Comparison of ENCODE assay signal across 8 mouse cellular contexts in the genomic region with DNA sequence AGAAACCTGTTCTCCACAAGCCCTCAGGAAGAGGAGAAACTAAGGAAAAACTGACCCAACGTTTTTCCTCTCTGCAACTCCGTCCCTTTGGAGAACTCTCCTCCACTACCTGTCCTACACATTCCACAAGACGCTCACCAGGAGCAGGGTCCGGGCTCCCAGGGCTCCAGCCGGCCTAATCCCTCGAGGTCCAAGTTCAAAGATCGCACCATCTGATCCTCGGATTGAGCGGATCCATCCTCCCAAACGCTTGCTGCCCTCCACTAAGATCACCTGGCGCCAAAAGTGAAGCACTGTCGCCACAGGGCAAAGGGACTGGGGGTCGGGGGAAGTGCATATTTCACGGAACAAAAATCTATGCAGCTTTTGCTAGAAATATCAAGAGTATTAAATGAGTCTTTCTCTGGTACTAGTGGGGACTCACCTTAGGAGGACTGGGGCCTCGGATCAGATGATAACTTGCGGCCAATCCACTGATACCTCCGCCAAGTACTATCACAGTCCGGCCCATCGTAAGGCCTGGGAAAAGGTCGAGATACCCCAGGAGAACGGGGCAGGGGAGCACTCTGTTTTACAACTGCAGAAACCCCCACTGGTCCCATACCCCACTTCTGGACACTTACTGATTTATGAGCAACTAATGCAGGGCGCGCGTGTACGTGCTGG. TPM values are rescaled to one million over a fixed set of nuclear protein-coding genes. Genes with fewer than 3 reads are reported as not detected.
DNase-seq lines count a peak whose midpoint lies in the region; ATAC-seq and TF ChIP-seq lines count a peak whose summit lies in the region.

No protein-coding gene starts in this region.

- WGBS in limb, embryonic 12.5 days, result under 1% methylated on average over 25 of the region's 25 CpGs
- 2% methylated on average over 25 of the region's 25 CpGs for WGBS in neural tube, embryonic 13.5 days

- peaks cover 69% of the 10 kb centered on the region for H3K36me3 ChIP-seq in limb, embryonic 12.5 days
- H3K36me3 ChIP-seq in neural tube, embryonic 13.5 days, result peaks cover 65% of the 10 kb centered on the region

- no peaks in the 10 kb centered on the region for H3K9me3 ChIP-seq in limb, embryonic 12.5 days
- no peaks in the 10 kb centered on the region for H3K9me3 ChIP-seq in neural tube, embryonic 13.5 days

- peak overlapping the region; percentile 70 for H3K4me3 ChIP-seq in layer of hippocampus, adult 2 months
- peak overlapping the region; percentile 61 for H3K4me3 ChIP-seq in limb, embryonic 12.5 days (replicated peaks)
- H3K4me3 ChIP-seq in neural tube, embryonic 13.5 days, result peak overlapping the region; percentile 63

- peak in 1 of 2 experiments; percentile 7 for DNase-seq in layer of hippocampus, adult 2 months (ENCODE audit: low spot score in 2 of 2)
- no peak for DNase-seq in layer of hippocampus, postnatal 14 days (ENCODE audit: low spot score in 2 of 2)
- peak; percentile 2 to 17 for DNase-seq in cerebellum, postnatal 14 days
- DNase-seq in layer of hippocampus, adult 9-10 months (ENCODE audit: low spot score), result no peak

- peak; percentile 0 to 2; a peak in 1 of 4 replicates for ATAC-seq in hematopoietic stem cell, adult 5-6 weeks (replicated peaks in 1 of 2; ENCODE audit: insufficient read depth in 1 of 2, low FRiP score in 2 of 2, low TSS enrichment in 1 of 2, low read depth in 1 of 2, poor library complexity in 2 of 2, severe bottlenecking in 2 of 2)
- no peak; the same call in 1 of the 2 replicates for ATAC-seq in limb, embryonic 12.5 days (ENCODE audit: insufficient number of reproducible peaks, insufficient read depth, low FRiP score, low TSS enrichment, low read depth)
- peak; percentile 45; the same call in 1 of the 2 replicates for ATAC-seq in neural tube, embryonic 13.5 days (ENCODE audit: low read depth)
- ATAC-seq in monocyte, adult 5-6 weeks (replicated peaks; ENCODE audit: insufficient number of reproducible peaks, low FRiP score, low TSS enrichment, poor library complexity, severe bottlenecking), result no peak

- no peaks in the 10 kb centered on the region for H3K27me3 ChIP-seq in limb, embryonic 12.5 days
- no peaks in the 10 kb centered on the region for H3K27me3 ChIP-seq in neural tube, embryonic 13.5 days

- H3K27ac ChIP-seq in layer of hippocampus, adult 2 months, result peak overlapping the region; percentile 50
- H3K27ac ChIP-seq in limb, embryonic 12.5 days, result peak overlapping the region; percentile 36; the same call in 1 of the 2 replicates
- H3K27ac ChIP-seq in neural tube, embryonic 13.5 days (replicated peaks), result no peak overlapping the region; the same call in 1 of the 2 replicates

- peak overlapping the region; percentile 93 for H3K4me2 ChIP-seq in limb, embryonic 12.5 days
- H3K4me2 ChIP-seq in neural tube, embryonic 13.5 days, result peak overlapping the region; percentile 91

- TF ChIP-seq CTCF in layer of hippocampus, adult 2 months (conservative IDR thresholded peaks at IDR 0.05), result no peak

- peaks cover 15% of the 10 kb centered on the region for H3K4me1 ChIP-seq in limb, embryonic 12.5 days (replicated peaks)
- peaks cover 38% of the 10 kb centered on the region for H3K4me1 ChIP-seq in neural tube, embryonic 13.5 days (replicated peaks)

- peak overlapping the region; percentile 79 for H3K9ac ChIP-seq in limb, embryonic 12.5 days (replicated peaks)
- peak overlapping the region; percentile 78 for H3K9ac ChIP-seq in neural tube, embryonic 13.5 days

RNA-seq across cellular contexts. Expression of gene Ppox, which starts 0.6 kb away (rescaled TPM):
- total RNA-seq in layer of hippocampus, adult 2 months (2021), result 10 to 100 TPM; 31.2 to 42.1 TPM
- total RNA-seq in layer of hippocampus, postnatal 14 days (2021), result 10 to 100 TPM; 24.2 to 25.2 TPM
- 9.5 and 35.5 TPM in 2 replicates for total RNA-seq in hematopoietic stem cell, adult 5-6 weeks (2017)
- polyA plus RNA-seq in limb, embryonic 12.5 days (2016; fragmentation: Nextera tagmentation; extraction: Ambion mirVana), result 71.9 and 75.9 TPM in 2 replicates
- polyA plus RNA-seq in neural tube, embryonic 13.5 days (2015; fragmentation: Nextera tagmentation; extraction: Ambion mirVana), result 43.1 and 47.2 TPM in 2 replicates
- 9.2 to 14.2 TPM (median 11.1 TPM) in 3 replicates for total RNA-seq in monocyte, adult 5-6 weeks (2017)

RNA-seq across cellular contexts. Expression of gene Usp21, which starts 7.4 kb away (rescaled TPM):
- total RNA-seq in layer of hippocampus, adult 2 months (2021), result 10 to 100 TPM; 61.9 to 76.6 TPM
- total RNA-seq in layer of hippocampus, postnatal 14 days (2021), result 10 to 100 TPM; 49.2 to 53.6 TPM
- total RNA-seq in hematopoietic stem cell, adult 5-6 weeks (2017), result 26.5 and 31.8 TPM in 2 replicates
- 132 and 134 TPM in 2 replicates for polyA plus RNA-seq in limb, embryonic 12.5 days (2016; fragmentation: Nextera tagmentation; extraction: Ambion mirVana)
- polyA plus RNA-seq in neural tube, embryonic 13.5 days (2015; fragmentation: Nextera tagmentation; extraction: Ambion mirVana), result 89.3 and 97.3 TPM in 2 replicates
- 8.1 to 12.6 TPM (median 11.2 TPM) in 3 replicates for total RNA-seq in monocyte, adult 5-6 weeks (2017)

RNA-seq across cellular contexts. Expression of gene B4galt3, which starts 10.3 kb away (rescaled TPM):
- 10 to 100 TPM; 73.1 to 79.3 TPM for total RNA-seq in layer of hippocampus, adult 2 months (2021)
- total RNA-seq in layer of hippocampus, postnatal 14 days (2021), result 10 to 100 TPM; 54.8 to 62.8 TPM
- 13.7 and 43.0 TPM in 2 replicates for total RNA-seq in hematopoietic stem cell, adult 5-6 weeks (2017)
- polyA plus RNA-seq in limb, embryonic 12.5 days (2016; fragmentation: Nextera tagmentation; extraction: Ambion mirVana), result 82.1 and 84.8 TPM in 2 replicates
- polyA plus RNA-seq in neural tube, embryonic 13.5 days (2015; fragmentation: Nextera tagmentation; extraction: Ambion mirVana), result 94.0 and 97.8 TPM in 2 replicates
- total RNA-seq in monocyte, adult 5-6 weeks (2017), result 32.4 to 35.5 TPM (median 34.3 TPM) in 3 replicates

RNA-seq across cellular contexts. Expression of gene Ufc1, which starts 14.4 kb away (rescaled TPM):
- total RNA-seq in layer of hippocampus, adult 2 months (2021), result 100 to 1,000 TPM; 105 to 113 TPM
- total RNA-seq in layer of hippocampus, postnatal 14 days (2021), result 100 to 1,000 TPM; 112 TPM
- total RNA-seq in hematopoietic stem cell, adult 5-6 weeks (2017), result 56.5 and 92.4 TPM in 2 replicates
- 108 and 111 TPM in 2 replicates for polyA plus RNA-seq in limb, embryonic 12.5 days (2016; fragmentation: Nextera tagmentation; extraction: Ambion mirVana)
- 124 and 132 TPM in 2 replicates for polyA plus RNA-seq in neural tube, embryonic 13.5 days (2015; fragmentation: Nextera tagmentation; extraction: Ambion mirVana)
- 46.7 to 66.9 TPM (median 63.4 TPM) in 3 replicates for total RNA-seq in monocyte, adult 5-6 weeks (2017)

RNA-seq across cellular contexts. Expression of gene Ndufs2, which starts 29.2 kb away (rescaled TPM):
- total RNA-seq in layer of hippocampus, adult 2 months (2021), result 100 to 1,000 TPM; 254 to 273 TPM
- 100 to 1,000 TPM; 274 to 282 TPM for total RNA-seq in layer of hippocampus, postnatal 14 days (2021)
- total RNA-seq in hematopoietic stem cell, adult 5-6 weeks (2017), result 260 and 369 TPM in 2 replicates
- polyA plus RNA-seq in limb, embryonic 12.5 days (2016; fragmentation: Nextera tagmentation; extraction: Ambion mirVana), result 251 and 257 TPM in 2 replicates
- 257 and 263 TPM in 2 replicates for polyA plus RNA-seq in neural tube, embryonic 13.5 days (2015; fragmentation: Nextera tagmentation; extraction: Ambion mirVana)
- total RNA-seq in monocyte, adult 5-6 weeks (2017), result 172 to 231 TPM (median 231 TPM) in 3 replicates

Comparison
In these comparisons a context has a peak if more than half of its experiments do, and no peak if none do; other contexts are left out.
1. DNase-seq: peak in cerebellum, postnatal 14 days (2 of 2); none in layer of hippocampus, postnatal 14 days (0 of 2) and layer of hippocampus, adult 9-10 months (single experiment).
2. ATAC-seq: peak in hematopoietic stem cell, adult 5-6 weeks (2 of 2) and neural tube, embryonic 13.5 days (single experiment); none in limb, embryonic 12.5 days (single experiment) and monocyte, adult 5-6 weeks (single experiment).
3. Peak in every context shown above with its lines, with median percentiles within 50 percentile points of each other: H3K4me3 ChIP-seq.